Mouse (Mus musculus): ENCODE measurements around the gene Lamc3. TPM values are rescaled to one million over a fixed set of nuclear protein-coding genes. Genes with fewer than 3 reads are reported as not detected.

Lamc3 gene
- polyA plus RNA-seq, 1 experiment = 2.4 TPM

- Histone ChIP-seq H3K27ac (replicated peaks; ENCODE audit: low read depth, low read length) (no peak overlapping the region), H3K4me3 (ENCODE audit: insufficient read depth, low read depth, low read length) (no peak overlapping the region), H3K4me1 (ENCODE audit: control insufficient read depth, insufficient read depth, insufficient read length, low read length) (no peaks in the 10 kb centered on the region)
These were observed 21.3 kb upstream of the Lamc3 start for GRCm38 (mm10) chr2:31865794-31866193.

- Histone ChIP-seq H3K27ac (replicated peaks; ENCODE audit: low read depth, low read length) (no peak overlapping the region), H3K4me3 (ENCODE audit: insufficient read depth, low read depth, low read length) (no peak overlapping the region), H3K4me1 (ENCODE audit: control insufficient read depth, insufficient read depth, insufficient read length, low read length) (no peaks in the 10 kb centered on the region)
These were observed 19.1 kb upstream of the Lamc3 start for GRCm38 (mm10) chr2:31867773-31868537.

GRCm38 (mm10) chr2:31868538-31869164, 18.4 kb upstream of the Lamc3 start:
- Histone ChIP-seq H3K4me1 (ENCODE audit: control insufficient read depth, insufficient read depth, insufficient read length, low read length) (no peaks in the 10 kb centered on the region), H3K4me3 (ENCODE audit: insufficient read depth, low read depth, low read length) (no peak overlapping the region), H3K27ac (replicated peaks; ENCODE audit: low read depth, low read length) (no peak overlapping the region)

- H3K4me3 ChIP-seq (ENCODE audit: insufficient read depth, low read depth, low read length) = no peak overlapping the region
- H3K4me1 ChIP-seq (ENCODE audit: control insufficient read depth, insufficient read depth, insufficient read length, low read length) = no peaks in the 10 kb centered on the region
- no peak overlapping the region for H3K27ac ChIP-seq (replicated peaks; ENCODE audit: low read depth, low read length)
These were observed 17.4 kb upstream of the Lamc3 start for GRCm38 (mm10) chr2:31869692-31870091.

- Histone ChIP-seq H3K4me1 (ENCODE audit: control insufficient read depth, insufficient read depth, insufficient read length, low read length) (no peaks in the 10 kb centered on the region), H3K27ac (replicated peaks; ENCODE audit: low read depth, low read length) (no peak overlapping the region), H3K4me3 (ENCODE audit: insufficient read depth, low read depth, low read length) (no peak overlapping the region)
These were observed 16.4 kb upstream of the Lamc3 start for GRCm38 (mm10) chr2:31870683-31871082.

GRCm38 (mm10) chr2:31874290-31874855, 12.7 kb upstream of the Lamc3 start:
- H3K4me1 ChIP-seq (ENCODE audit: control insufficient read depth, insufficient read depth, insufficient read length, low read length) = no peaks in the 10 kb centered on the region
- H3K27ac ChIP-seq (replicated peaks; ENCODE audit: low read depth, low read length) = no peak overlapping the region
- H3K4me3 ChIP-seq (ENCODE audit: insufficient read depth, low read depth, low read length) = no peak overlapping the region

GRCm38 (mm10) chr2:31876446-31876845, 10.6 kb upstream of the Lamc3 start:
- Histone ChIP-seq H3K4me1 (ENCODE audit: control insufficient read depth, insufficient read depth, insufficient read length, low read length) (no peaks in the 10 kb centered on the region), H3K27ac (replicated peaks; ENCODE audit: low read depth, low read length) (no peak overlapping the region), H3K4me3 (ENCODE audit: insufficient read depth, low read depth, low read length) (no peak overlapping the region)

GRCm38 (mm10) chr2:31878610-31879009, 8.5 kb upstream of the Lamc3 start:
- no peak overlapping the region for H3K27ac ChIP-seq (replicated peaks; ENCODE audit: low read depth, low read length)
- H3K4me1 ChIP-seq (ENCODE audit: control insufficient read depth, insufficient read depth, insufficient read length, low read length) = no peaks in the 10 kb centered on the region
- no peak overlapping the region for H3K4me3 ChIP-seq (ENCODE audit: insufficient read depth, low read depth, low read length)

- Histone ChIP-seq H3K4me1 (ENCODE audit: control insufficient read depth, insufficient read depth, insufficient read length, low read length) (no peaks in the 10 kb centered on the region), H3K4me3 (ENCODE audit: insufficient read depth, low read depth, low read length) (no peak overlapping the region), H3K27ac (replicated peaks; ENCODE audit: low read depth, low read length) (no peak overlapping the region)
These were observed 6.2 kb upstream of the Lamc3 start for GRCm38 (mm10) chr2:31880868-31881267.

- Histone ChIP-seq H3K27ac (replicated peaks; ENCODE audit: low read depth, low read length) (no peak overlapping the region), H3K4me1 (ENCODE audit: control insufficient read depth, insufficient read depth, insufficient read length, low read length) (no peaks in the 10 kb centered on the region), H3K4me3 (ENCODE audit: insufficient read depth, low read depth, low read length) (no peak overlapping the region)
These were observed 4.0 kb upstream of the Lamc3 start for GRCm38 (mm10) chr2:31883061-31883460.

- Histone ChIP-seq H3K4me1 (ENCODE audit: control insufficient read depth, insufficient read depth, insufficient read length, low read length) (no peaks in the 10 kb centered on the region), H3K4me3 (ENCODE audit: insufficient read depth, low read depth, low read length) (no peak overlapping the region), H3K27ac (replicated peaks; ENCODE audit: low read depth, low read length) (no peak overlapping the region)
These were observed 2.3 kb upstream of the Lamc3 start for GRCm38 (mm10) chr2:31884806-31885205.

GRCm38 (mm10) chr2:31888871-31889270, 1.8 kb downstream of the Lamc3 start:
- Histone ChIP-seq H3K4me1 (ENCODE audit: control insufficient read depth, insufficient read depth, insufficient read length, low read length) (peaks cover 12% of the 10 kb centered on the region), H3K27ac (replicated peaks; ENCODE audit: low read depth, low read length) (no peak overlapping the region), H3K4me3 (ENCODE audit: insufficient read depth, low read depth, low read length) (no peak overlapping the region)

- Histone ChIP-seq H3K27ac (replicated peaks; ENCODE audit: low read depth, low read length) (no peak overlapping the region), H3K4me1 (ENCODE audit: control insufficient read depth, insufficient read depth, insufficient read length, low read length) (peaks cover 14% of the 10 kb centered on the region), H3K4me3 (ENCODE audit: insufficient read depth, low read depth, low read length) (no peak overlapping the region)
These were observed 4.1 kb downstream of the Lamc3 start for GRCm38 (mm10) chr2:31891219-31891618.

- Histone ChIP-seq H3K27ac (replicated peaks; ENCODE audit: low read depth, low read length) (no peak overlapping the region), H3K4me3 (ENCODE audit: insufficient read depth, low read depth, low read length) (no peak overlapping the region), H3K4me1 (ENCODE audit: control insufficient read depth, insufficient read depth, insufficient read length, low read length) (peaks cover 14% of the 10 kb centered on the region)
These were observed 6.1 kb downstream of the Lamc3 start for GRCm38 (mm10) chr2:31893110-31893669.

- Histone ChIP-seq H3K4me1 (ENCODE audit: control insufficient read depth, insufficient read depth, insufficient read length, low read length) (peaks cover 14% of the 10 kb centered on the region), H3K27ac (replicated peaks; ENCODE audit: low read depth, low read length) (no peak overlapping the region), H3K4me3 (ENCODE audit: insufficient read depth, low read depth, low read length) (no peak overlapping the region)
These were observed 7.3 kb downstream of the Lamc3 start for GRCm38 (mm10) chr2:31894221-31894870.
